Mouse (Mus musculus) C3H10T1/2 (cell line): ENCODE results near the gene Gm16503. TPM values are rescaled to one million over a fixed set of nuclear protein-coding genes. Genes with fewer than 3 reads are reported as not detected.

ENCODE experiments used
- polyA plus RNA-seq, 2 experiments: library from polyadenylated mRNA; unstranded; fragments of >200 nt; fragmentation: generic; extraction: Trizol; gene quantifications; one replicate each; pipeline ENCODE4 v1.2.1; 2012; ENCODE audit warnings: missing spikeins in 2 of 2

Gm16503 gene
- polyA plus RNA-seq = not detected

GRCm38 (mm10) chr4:147539918-147540317 lies at the start of gene Gm16503:
TSS of gene Gm16503 (plus strand) at chr4:147540218.

DNA sequence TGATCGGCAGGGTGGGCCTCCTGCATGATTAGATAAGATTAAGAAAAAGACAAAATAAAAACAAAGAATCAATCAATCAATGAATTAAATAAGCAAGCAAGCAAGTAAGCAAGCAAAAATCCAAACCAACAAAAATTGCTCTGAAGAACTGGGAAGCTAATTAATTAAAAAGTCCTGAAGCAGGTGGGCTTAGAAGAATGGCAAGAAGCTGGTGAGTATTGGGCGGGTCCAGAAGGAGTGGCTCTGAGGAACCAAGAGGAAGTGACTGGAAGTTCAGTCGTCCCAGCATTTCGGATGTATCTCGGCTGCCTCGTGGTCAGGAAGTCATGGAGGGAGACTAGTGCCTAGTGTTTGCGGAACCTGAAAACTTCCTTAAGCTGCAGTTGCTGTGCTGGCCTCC lies 47.9 kb upstream of the Gm16503 start, which contains the start of gene Zfp982:
Gene Zfp982, plus strand, starts transcription at position 301 of the 400 bp plus-strand sequence.

GRCm38 (mm10) chr4:147553071-147553470 lies 13.1 kb downstream of the Gm16503 start, which contains the start of gene Zfp985:
TSS of gene Zfp985 (plus strand) at chr4:147553277.

Other genes starting within 250 kb of the Gm16503 start
- not detected for gene Zfp988, start 234.5 kb upstream of the Gm16503 start, polyA plus RNA-seq
- not detected for gene Zfp978, start 178.9 kb upstream of the Gm16503 start, polyA plus RNA-seq
- gene Zfp982, start 47.8 kb upstream of the Gm16503 start, polyA plus RNA-seq = not detected
- gene Zfp985, start 13.1 kb downstream of the Gm16503 start, polyA plus RNA-seq = under 1 TPM; 0.01 to 0.08 TPM
- gene Zfp979, start 102.3 kb downstream of the Gm16503 start, polyA plus RNA-seq = 1 to 10 TPM in 1 of 2 experiments, under 1 TPM in 1; 0.11 to 1.2 TPM
- under 1 TPM in 1 of 2 experiments, not detected in 1; 0.01 TPM for gene Zfp534, start 162.3 kb downstream of the Gm16503 start, polyA plus RNA-seq